Mouse (Mus musculus): Measurements from ENCODE around the gene Syt15.

Gene Syt15

DNA sequence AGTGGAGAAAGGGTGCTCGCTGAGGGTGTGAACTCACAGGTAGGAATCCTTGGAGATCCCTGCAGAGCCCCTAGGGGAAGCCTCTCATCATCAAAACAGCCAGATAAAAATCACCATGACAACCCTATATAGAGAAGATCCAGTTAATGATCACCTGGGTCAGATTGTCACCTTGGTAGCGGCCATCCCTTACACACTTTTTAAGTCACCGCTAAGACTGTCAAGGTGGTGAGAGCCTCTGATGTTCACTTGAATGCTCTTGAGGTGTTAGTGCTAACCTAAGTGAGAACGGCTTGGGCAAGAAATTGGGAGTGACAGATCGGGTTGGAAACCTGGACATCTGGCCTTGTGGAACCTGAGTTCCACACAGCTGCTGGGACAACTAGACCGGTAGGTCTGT is at the start of gene Syt15:
TSS of gene Syt15 (plus strand) at position 301 of the 400 bp plus-strand sequence.
- in situ Hi-C loops (cut with MboI; ENCODE audit: low sequenced_read_pairs): no loop called here

DNA sequence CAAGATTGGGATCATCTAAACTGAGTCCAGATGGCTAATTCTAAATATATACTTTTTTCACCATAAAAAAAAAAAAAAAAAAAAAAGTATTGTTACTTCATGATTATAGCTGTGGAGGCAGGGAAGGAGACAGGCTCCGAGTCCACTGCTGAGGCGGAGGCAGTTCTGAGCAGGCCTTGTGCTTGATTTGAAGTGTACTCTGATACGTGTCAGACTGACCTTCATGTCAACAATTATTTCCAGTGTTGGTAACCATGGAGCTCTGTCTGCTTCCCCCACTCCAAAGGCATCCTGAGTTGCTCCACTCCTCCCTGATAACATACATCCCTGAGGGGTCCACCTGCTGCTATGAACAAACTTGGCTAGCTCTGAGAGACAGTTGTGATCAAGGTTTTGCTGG is 48.3 kb upstream of the Syt15 start:
- in situ Hi-C loops (cut with MboI; ENCODE audit: low sequenced_read_pairs): no loop called here

GRCm38 (mm10) chr14:34179351-34179750 is 40.0 kb upstream of the Syt15 start:
- in situ Hi-C loops (cut with MboI; ENCODE audit: low sequenced_read_pairs): no loop called here

DNA sequence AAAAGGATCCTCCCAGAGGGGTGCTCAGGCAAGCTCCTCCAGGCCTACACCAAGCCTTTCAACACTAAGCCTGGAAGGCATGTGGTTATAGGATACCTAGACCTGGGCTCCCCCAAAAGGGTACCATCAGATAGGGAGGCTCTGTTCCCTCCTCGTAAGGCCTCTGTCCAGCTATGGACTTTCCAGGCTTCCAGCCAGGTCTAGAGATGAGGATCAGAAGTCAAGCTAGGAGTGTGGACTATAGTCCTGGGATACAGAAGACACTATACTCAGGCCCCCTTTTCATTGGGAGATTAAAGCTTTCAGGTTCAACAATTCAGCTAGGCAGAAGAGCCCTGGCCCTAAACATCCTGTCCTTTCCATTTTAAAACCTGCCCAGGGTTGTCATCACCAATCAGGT is 36.3 kb upstream of the Syt15 start:
- in situ Hi-C loops (cut with MboI; ENCODE audit: low sequenced_read_pairs): no loop called here

DNA sequence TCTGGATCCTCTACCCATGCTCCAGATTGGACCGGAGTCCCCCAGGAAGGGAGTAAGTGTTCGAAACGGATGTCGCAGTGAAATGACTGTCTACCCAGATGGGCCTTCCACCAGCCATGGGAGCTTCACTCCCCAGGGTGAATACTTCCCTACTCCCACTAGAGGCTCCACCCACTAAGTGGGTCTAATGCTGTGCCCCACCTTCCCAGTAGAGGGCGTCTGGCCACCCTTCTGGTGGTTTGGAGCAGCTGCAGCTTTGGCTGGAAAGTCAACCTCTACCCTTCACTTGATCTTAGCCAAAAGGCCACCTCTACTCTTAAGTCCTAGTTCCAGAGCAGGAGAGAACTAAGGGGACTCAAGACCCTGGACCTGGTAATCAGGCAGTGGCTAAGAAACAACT is 30.8 kb upstream of the Syt15 start:
- in situ Hi-C loops (cut with MboI; ENCODE audit: low sequenced_read_pairs): no loop called here

- in situ Hi-C loops (cut with MboI; ENCODE audit: low sequenced_read_pairs): no loop called here
Observed at GRCm38 (mm10) chr14:34190361-34190760, 29.0 kb upstream of the Syt15 start.

DNA sequence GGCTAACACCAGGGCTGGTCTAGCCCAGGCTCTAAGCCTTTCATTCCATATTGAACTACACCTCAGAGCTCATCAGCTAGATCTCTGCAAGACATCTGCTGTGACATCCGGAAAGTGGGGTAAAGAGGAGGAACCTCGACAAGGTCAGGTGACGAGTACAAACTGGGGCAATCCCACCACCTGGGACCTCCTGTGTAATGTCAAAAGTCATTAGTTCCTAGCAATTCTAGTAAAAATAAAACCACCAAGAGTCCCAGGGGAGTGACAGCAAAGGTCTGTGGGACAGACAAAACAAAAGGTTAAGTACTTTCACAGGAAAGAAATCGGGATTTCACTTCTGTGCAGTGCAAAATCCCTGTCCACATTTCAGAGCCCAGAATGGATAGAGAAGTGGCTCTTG is 25.5 kb upstream of the Syt15 start:
- in situ Hi-C loops (cut with MboI; ENCODE audit: low sequenced_read_pairs): no loop called here

- in situ Hi-C loops (cut with MboI; ENCODE audit: low sequenced_read_pairs): no loop called here
Observed at GRCm38 (mm10) chr14:34195466-34195865, 23.9 kb upstream of the Syt15 start.

DNA sequence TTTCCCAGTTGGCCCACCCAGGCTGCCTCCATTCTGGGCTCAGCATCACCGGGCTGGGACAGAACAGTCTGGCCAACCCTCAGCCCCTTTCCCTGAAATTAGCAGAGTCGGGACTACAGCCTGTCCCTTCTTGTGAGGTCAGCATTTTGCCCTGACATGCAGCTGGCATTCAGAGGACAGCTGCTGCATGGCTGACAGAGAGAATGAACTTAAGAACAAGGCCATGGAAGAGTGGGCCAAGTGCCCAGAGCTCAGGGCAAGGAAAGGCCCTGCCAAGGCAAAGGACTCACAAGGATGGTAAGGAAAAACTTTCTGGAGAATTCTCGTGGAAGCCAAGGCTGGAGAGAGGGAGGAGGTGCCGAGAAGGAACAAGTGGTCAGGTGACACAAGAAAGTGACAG is 22.7 kb upstream of the Syt15 start:
- in situ Hi-C loops (cut with MboI; ENCODE audit: low sequenced_read_pairs): no loop called here

- in situ Hi-C loops (cut with MboI; ENCODE audit: low sequenced_read_pairs): no loop called here
Observed at GRCm38 (mm10) chr14:34200738-34201230, 18.6 kb upstream of the Syt15 start.

GRCm38 (mm10) chr14:34201231-34202035 is 18.0 kb upstream of the Syt15 start, which contains the start of gene Gprin2:
Gene Gprin2, minus strand, starts transcription at chr14:34201653.
- in situ Hi-C loops (cut with MboI; ENCODE audit: low sequenced_read_pairs): no loop called here

- in situ Hi-C loops (cut with MboI; ENCODE audit: low sequenced_read_pairs): no loop called here
Observed at GRCm38 (mm10) chr14:34207996-34208395, 11.4 kb upstream of the Syt15 start.

- in situ Hi-C loops (cut with MboI; ENCODE audit: low sequenced_read_pairs): no loop called here
Observed at GRCm38 (mm10) chr14:34208651-34209050, 10.7 kb upstream of the Syt15 start.

DNA sequence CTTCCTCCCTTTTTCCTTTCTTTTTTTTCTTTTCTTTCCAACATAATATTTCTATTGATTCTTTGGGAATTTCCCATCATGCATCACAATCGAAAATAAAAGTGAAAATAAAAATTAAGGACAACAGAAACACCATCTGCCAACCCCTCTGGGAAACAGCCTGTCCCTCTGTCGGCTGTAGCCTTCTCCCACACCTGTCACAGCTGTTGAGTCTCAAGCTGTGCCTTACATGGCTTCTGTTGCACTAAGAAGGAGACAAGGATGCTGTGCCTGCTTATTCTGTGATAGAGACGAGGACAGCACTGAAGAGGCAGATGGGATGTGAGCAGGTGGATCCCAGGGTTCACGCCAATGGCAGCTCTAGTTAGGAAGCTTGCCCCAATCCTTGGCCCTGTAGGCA is 10.3 kb upstream of the Syt15 start:
- in situ Hi-C loops (cut with MboI; ENCODE audit: low sequenced_read_pairs): no loop called here

- in situ Hi-C loops (cut with MboI; ENCODE audit: low sequenced_read_pairs): no loop called here
Observed at GRCm38 (mm10) chr14:34209942-34210341, 9.5 kb upstream of the Syt15 start.

- in situ Hi-C loops (cut with MboI; ENCODE audit: low sequenced_read_pairs): no loop called here
Observed at GRCm38 (mm10) chr14:34215451-34216127, 3.8 kb upstream of the Syt15 start.

- in situ Hi-C loops (cut with MboI; ENCODE audit: low sequenced_read_pairs): no loop called here
Observed at GRCm38 (mm10) chr14:34219786-34220198, 397 bp downstream of the Syt15 start.

GRCm38 (mm10) chr14:34220426-34220825 is 1.0 kb downstream of the Syt15 start:
- in situ Hi-C loops (cut with MboI; ENCODE audit: low sequenced_read_pairs): no loop called here

DNA sequence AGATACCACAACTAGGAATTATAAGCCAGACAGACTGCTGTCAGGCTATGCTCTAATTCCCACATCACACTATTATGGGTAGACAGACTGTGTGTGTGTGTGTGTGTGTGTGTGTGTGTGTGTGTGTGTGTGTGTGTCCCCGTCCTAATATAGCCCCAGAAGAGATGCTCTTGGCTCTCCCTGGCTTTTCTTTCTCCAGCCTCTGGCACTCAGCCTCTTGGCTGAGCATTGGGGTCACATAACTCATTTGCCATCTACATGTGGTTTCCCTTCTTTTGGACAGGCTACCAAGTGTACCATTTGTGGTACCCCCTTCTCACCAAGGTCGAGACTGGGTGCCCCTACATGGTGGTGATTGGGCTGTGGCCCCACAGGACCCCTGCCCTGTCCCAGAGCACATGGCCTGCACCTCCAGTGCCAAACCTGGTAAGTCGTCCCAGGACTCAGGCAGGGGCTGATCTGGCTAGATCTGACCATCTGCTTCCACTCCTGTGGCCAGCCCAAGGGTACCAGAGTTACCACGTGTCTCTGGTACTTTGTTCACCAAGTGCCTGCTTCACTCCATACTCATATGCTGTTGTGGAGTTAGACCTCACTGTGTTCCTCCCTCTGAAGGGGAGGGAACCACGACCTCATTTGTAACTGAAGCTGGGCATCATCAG is 2.2 kb downstream of the Syt15 start:
- in situ Hi-C loops (cut with MboI; ENCODE audit: low sequenced_read_pairs): no loop called here

- in situ Hi-C loops (cut with MboI; ENCODE audit: low sequenced_read_pairs): no loop called here
Observed at GRCm38 (mm10) chr14:34223362-34223898, 4.0 kb downstream of the Syt15 start.

DNA sequence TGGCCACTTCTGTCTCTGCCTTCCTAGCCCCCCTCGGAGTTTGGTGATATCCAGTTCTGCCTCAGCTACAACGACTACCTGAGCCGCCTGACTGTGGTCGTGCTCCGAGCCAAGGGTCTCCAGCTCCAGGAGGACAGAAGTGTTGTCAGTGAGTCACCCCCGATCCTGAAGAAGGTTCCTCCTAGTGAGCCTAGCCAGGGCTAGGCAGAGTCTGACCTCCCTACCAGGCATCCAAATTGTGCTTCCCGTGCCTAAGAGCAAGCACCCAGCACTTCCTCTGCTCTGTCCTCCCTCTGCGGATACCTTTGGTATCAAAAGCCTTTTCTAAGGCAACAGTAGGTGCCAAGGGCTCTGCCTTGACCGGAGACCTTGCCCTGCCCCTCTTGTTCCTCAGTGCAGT is 6.6 kb downstream of the Syt15 start:
- in situ Hi-C loops (cut with MboI; ENCODE audit: low sequenced_read_pairs): no loop called here
